Mouse (Mus musculus) heart, adult 18-20 months (tissue): ENCODE data around the gene Wnt7a. TPM values are rescaled to one million over a fixed set of nuclear protein-coding genes. Genes with fewer than 3 reads are reported as not detected.

Source experiments
- DNase-seq, 2 experiments: peaks; one replicate each; pipeline ENCODE4 v3.0.0; 2021 to 2022; ENCODE audit warnings: mixed read lengths in 1 of 2
- total RNA-seq, 2 experiments: library from RNA; stranded (reverse); gene quantifications; 2 replicates each; pipeline ENCODE4 v1.2.3; 2021

Gene Wnt7a
- total RNA-seq, 2 experiments from 2014 or later, result not detected

DNA sequence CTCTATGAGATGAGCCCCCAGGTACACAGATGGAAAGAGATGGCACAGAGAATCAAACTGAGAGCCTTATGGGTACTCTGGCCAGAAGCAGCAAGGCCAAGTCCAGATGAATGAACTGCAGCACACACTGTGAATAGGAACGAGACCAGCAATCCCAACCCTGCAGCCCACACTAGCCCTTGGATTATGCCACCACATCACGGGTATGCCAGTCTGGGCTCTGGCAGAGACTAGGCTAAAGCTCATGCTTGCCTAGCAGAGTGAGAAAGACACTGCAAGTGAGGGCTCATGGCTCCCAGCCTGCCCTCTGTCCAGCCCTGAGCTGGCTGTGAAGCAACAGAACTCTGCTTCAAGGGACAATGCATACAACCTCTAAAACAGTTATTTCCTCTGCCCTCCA lies 26.7 kb downstream of the Wnt7a start:
- no peak for DNase-seq

DNA sequence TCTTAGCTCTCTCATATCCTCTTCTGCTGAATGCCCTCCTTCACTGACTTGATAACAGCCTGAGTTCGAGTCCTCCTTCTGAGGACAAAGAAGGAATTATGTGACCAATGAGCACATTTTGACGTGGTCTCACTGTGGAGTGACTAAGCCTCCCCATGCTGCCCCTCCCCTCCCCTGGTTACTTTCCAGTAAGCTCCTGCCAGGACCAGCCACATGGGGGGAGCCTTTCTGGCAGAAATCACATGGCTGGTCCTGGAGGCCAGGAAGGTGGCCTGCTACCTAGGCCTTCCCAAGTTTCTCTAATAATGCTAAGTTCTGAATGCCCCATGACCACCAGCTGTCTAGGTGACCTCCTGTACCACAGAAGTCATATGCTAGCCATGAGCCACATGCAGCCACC lies 27.3 kb downstream of the Wnt7a start:
- DNase-seq, result no peak

DNA sequence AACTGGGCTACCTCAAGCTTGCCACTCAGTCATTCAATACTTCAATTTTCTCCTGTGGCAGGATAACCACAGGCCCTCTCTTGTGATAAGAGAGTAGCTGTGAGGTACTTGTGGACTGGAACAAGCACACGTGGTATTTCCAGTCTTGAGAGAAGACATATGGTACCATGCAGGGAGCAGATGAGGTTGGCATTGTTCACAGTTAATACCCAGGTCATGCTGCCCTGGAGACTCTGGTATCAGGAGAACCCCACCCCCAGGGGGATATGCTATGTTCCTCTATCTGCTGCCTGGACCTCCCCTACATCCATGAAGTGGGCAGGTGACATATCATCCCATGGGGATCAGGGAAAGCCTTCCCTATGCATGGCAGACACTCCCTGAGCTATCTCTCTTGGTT lies 27.9 kb downstream of the Wnt7a start:
- no peak for DNase-seq

GRCm38 (mm10) chr6:91379871-91380270 lies 31.3 kb downstream of the Wnt7a start:
- no peak for DNase-seq

GRCm38 (mm10) chr6:91379266-91379665 lies 31.9 kb downstream of the Wnt7a start:
- no peak for DNase-seq

- no peak for DNase-seq
Measured at GRCm38 (mm10) chr6:91372977-91373376, 38.2 kb downstream of the Wnt7a start.

- DNase-seq, result no peak
Measured at GRCm38 (mm10) chr6:91372586-91372971, 38.6 kb downstream of the Wnt7a start.

DNA sequence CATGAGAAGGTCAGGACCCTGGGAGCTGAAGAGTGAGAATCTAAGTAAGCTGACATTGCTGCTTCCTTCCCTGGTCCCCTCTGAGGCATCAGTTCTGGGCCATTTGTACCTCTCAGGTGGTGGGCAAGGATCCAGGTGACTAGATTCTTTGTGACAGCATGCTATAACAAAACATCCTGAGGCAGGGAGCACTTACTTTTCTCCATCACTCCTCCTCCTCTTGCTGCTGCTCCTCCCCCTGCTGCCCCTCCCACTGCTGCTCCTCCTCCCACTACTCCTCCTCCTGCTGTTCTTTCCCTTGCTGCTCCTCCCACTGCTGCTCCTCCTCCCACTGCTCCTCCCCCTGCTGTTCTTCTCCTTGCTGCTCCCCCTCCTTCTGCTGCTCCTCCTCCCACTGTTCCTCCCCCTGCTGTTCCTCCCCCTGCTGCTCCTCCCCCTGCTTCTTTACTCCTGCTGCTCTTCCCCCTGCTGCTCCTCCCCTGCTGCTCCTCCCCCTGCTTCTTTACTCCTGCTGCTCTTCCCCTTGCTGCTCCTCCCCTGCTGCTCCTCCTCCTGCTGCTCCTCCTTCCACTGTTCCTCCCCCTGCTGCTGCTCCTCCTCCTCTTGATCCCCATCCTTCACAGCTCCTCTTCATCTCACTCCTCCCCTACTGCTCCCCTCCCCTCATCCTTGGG lies 39.1 kb downstream of the Wnt7a start:
- DNase-seq, result no peak

- DNase-seq, result peak; percentile 26 to 52
Measured at GRCm38 (mm10) chr6:91366781-91367180, 44.4 kb downstream of the Wnt7a start.

DNA sequence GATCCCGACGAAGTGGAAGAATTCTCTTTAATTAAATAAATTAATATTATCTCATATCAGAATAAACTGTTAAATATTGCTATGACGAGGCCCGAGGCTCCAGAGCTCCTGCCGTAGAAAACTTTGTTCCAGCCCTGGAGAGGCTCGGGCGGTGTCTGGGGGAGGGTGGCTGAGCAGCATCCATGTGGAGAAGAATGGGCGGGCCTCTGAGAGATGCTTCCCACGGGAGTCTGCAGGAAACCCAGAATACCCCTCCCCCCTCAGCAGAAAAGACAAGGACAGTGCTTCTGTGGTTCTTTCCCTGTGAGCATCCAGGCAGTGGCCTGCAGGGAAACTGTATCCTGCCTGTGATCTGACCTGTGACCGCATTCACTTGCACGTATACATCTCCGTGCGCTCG lies 45.7 kb downstream of the Wnt7a start:
- no peak for DNase-seq

DNA sequence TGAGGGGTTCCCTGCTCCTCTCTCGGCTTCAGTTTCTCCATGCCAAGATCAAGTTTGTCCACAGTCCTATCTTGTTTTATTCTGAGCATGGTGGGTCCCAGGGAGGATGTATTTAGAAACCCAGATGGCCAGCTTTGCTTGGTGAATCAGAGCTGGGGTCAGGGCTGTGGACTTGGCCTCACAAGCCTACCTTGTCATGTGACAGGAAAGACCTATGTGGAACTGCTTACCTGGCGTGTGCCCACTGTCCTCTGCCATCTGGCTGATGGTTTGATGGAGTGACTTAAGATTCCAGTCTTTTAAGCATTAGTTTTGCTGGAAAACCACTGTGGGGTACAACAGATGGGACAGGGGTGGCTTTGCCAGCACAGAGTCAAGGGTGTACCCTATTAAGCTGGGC lies 48.4 kb downstream of the Wnt7a start:
- no peak for DNase-seq

DNA sequence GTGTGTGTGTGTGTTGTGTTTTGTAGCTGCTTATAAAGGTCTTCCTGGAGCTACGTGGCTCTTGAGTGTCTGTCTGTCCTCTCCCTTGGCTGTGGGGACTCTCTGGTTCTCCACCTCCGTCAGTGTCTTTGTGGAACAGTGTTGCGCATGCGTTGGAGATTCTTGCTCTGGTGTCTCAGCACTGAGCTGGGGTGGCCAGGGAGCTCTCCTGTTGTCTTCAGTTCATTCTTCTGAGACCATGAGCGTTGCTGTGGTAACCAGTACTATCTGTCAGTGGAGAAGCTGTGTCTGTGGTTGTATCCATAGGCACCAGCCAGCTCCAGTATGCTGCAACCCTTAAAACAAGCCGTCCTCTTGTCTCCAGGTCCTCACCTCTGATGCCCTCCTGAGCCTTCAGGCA lies 50.2 kb downstream of the Wnt7a start:
- DNase-seq, result no peak

- no peak for DNase-seq
Measured at GRCm38 (mm10) chr6:91360371-91360690, 50.8 kb downstream of the Wnt7a start.

DNA sequence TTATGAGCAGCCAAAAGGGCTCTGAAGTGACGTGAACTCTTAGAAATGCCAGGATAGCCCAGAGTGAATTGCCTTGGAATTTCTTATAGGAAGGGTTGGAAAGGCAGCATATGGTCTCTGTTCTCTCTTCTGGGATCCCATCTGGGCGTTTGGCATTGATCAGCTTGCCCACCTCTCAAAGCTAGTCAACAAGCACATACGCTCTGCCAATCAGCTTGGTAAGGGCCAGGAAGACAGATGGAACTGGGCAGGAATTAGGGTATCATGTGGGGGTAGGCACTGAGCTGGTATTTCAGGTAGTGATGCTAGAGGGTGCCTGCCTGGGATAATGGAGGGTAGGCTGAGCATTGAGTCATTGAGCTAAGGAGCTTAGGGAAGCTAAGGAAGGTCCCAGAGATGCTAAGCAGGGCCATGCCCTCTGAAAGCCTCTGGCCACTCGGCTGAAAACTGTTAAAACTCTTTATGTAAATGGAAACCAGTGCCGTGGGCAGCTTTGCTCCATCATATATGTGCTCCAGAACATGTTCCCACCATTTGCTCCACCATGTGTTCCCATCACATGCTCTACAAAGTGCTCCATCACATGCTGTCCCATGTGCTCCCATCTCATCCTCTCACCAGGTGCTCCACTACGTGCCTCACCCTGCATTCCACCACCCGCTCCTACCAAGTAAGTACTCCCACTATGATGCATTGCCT lies 51.3 kb downstream of the Wnt7a start:
- no peak for DNase-seq

- DNase-seq, result no peak
Measured at GRCm38 (mm10) chr6:91358866-91359656, 52.1 kb downstream of the Wnt7a start.

DNA sequence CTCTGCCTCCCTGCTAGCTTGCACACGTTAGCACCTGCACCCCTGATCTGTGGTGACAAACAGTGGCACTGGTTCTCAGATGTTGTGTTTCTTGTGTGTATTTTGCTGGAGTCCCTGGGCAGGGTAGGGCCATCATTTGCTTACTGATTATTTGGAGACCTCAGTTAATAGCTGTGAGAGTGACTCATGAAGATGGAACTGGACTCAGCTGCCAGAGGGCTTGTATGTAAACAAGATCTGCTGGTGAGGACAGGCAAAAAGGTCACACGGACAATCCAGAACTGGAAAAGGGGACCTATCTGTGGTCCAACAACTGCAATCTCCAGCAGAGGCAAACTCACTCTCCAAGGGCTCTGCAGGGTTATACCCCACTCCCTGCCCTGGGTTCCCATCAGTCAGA lies 52.8 kb downstream of the Wnt7a start:
- DNase-seq, result no peak

- no peak for DNase-seq
Measured at GRCm38 (mm10) chr6:91357238-91357876, 53.8 kb downstream of the Wnt7a start.

DNA sequence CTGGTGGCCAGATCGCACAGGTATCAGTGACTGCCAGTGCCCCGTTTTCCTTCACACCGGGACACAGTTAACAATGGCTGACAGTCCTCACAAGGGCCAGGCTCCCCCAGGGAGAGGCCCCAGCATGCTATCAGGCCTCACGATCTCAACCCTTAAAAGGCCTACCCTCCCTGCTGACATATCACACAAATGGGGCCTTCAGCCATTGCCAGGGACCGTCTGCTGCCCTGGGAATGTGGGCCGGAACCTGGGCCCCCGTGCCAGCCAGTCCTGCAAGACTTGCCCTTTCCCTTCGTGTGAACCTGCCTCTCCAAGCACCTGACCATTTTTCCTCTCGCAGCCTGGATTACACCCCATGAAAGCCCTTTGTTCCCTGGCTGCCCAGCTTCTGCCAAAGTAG lies 61.5 kb downstream of the Wnt7a start:
- no peak for DNase-seq

- DNase-seq, result no peak
Measured at GRCm38 (mm10) chr6:91347721-91348120, 63.4 kb downstream of the Wnt7a start.

GRCm38 (mm10) chr6:91346906-91347156 lies 64.3 kb downstream of the Wnt7a start:
- DNase-seq, result no peak

- no peak for DNase-seq
Measured at GRCm38 (mm10) chr6:91346071-91346905, 64.9 kb downstream of the Wnt7a start.

DNA sequence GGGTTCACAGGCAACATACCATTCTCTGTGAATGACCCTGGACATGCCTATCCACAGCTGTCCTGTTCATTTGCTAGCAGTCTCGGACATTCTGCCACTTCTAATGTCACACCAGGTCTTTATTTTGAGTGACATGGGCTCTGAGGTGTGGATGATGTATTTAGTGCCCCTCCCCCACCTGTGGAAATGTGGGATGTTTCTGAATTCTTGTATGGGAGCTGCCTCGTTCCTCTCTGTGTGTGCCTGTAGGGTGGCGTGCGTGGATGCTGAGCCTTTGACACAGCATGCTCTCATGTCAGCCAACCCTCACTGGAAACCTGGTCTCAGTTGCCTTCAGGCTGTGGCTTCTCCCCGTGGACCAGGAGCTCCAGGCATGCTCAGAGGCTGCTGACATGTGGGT lies 66.1 kb downstream of the Wnt7a start:
- DNase-seq, result no peak
